12 mouse cellular contexts compared by ENCODE assay signal in genomic region chr1:77148052-77148451, GRCm38 (mm10).
"Had no signal": no experiment of that assay in that cellular context is flagged by ENCODE, and none has a peak within 500 bp of the region (broad histone marks: within the 10 kb centered on the region; RNA-seq: fewer than 3 reads in every experiment).

No protein-coding gene starts in this region.

- DNase-seq: retina, postnatal 1 day; right cerebral cortex, adult 18-20 months; right cerebral cortex, postnatal 14 days; right cerebral cortex, postnatal 25 days; right cerebral cortex, postnatal 4 days; spleen, adult 18-20 months; thymus, adult 18-20 months; thymus, adult 2 months; thymus, postnatal 14 days; thymus, postnatal 25 days; thymus, postnatal 36 days; thymus, postnatal 4 days had no signal
